Mouse (Mus musculus) brain, embryonic 14.5 days (tissue): ENCODE results near the gene Plcb4.

Experiments
- CTCF ChIP-seq: fragments of 200-500 bp; IDR thresholded peaks from 2 replicates; pipeline ENCODE4 v1.5.1; 2012; ENCODE audit warnings: inconsistent platforms, mild to moderate bottlenecking, moderate library complexity, borderline replicate concordance; ENCODE audit not compliant: insufficient read depth, insufficient read length; ENCODE audit errors: extremely low read depth
- POLR2A ChIP-seq: fragments of 200-500 bp; IDR thresholded peaks from 2 replicates; pipeline ENCODE4 v1.6.1; 2012; ENCODE audit warnings: mild to moderate bottlenecking, inconsistent platforms, borderline replicate concordance; ENCODE audit not compliant: poor library complexity, insufficient read depth, insufficient read length, severe bottlenecking; ENCODE audit errors: extremely low read depth

DNA sequence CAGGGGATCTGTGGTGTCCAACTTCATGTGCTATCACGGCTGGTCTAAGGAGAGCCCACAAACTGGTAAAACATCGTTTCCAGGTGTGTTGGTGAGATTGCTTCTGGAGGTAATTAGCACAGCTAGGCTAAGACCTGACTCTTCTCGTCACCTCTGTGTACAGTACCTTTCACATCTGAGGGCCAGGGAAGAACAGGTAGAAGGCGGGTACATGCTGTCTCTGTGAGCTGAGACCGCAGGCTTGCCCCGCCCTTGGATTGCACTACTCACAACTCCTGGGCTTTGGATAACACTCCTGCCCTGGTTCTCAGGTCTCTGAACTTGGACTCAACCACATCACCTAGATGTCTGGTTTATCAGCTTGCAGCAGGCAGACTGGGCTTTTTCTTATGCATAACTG is 128.6 kb downstream of the Plcb4 start:
- TF ChIP-seq CTCF (no peak), POLR2A (no peak)
